ENCODE assay signal across 8 mouse cellular contexts in genomic region chr14:78383256-78383709, GRCm38 (mm10).
DNase-seq lines count a peak whose midpoint lies in the region; ATAC-seq lines count a peak whose summit lies in the region.

No protein-coding gene starts in this region.

- H3K4me2 ChIP-seq in intestine, embryonic 16.5 days (ENCODE audit: low read depth, low read length) = no peak overlapping the region
- H3K4me2 ChIP-seq in intestine, embryonic 15.5 days (replicated peaks) = no peak overlapping the region

- no peaks in the 10 kb centered on the region for H3K9me3 ChIP-seq in intestine, embryonic 16.5 days (ENCODE audit: control insufficient read depth, low read length)
- H3K9me3 ChIP-seq in intestine, embryonic 15.5 days = no peaks in the 10 kb centered on the region

- H3K9ac ChIP-seq in intestine, embryonic 16.5 days (ENCODE audit: low read depth, low read length) = no peak overlapping the region
- H3K9ac ChIP-seq in intestine, embryonic 15.5 days = no peak overlapping the region

- H3K4me1 ChIP-seq in intestine, embryonic 16.5 days (ENCODE audit: control insufficient read depth, insufficient read depth, low read length) = no peaks in the 10 kb centered on the region
- H3K4me1 ChIP-seq in intestine, embryonic 15.5 days (replicated peaks) = no peaks in the 10 kb centered on the region

- no peak overlapping the region for H3K27ac ChIP-seq in intestine, embryonic 16.5 days (ENCODE audit: low read length)
- no peak overlapping the region for H3K27ac ChIP-seq in intestine, embryonic 15.5 days

- no peak overlapping the region for H3K4me3 ChIP-seq in intestine, embryonic 16.5 days (ENCODE audit: low read length)
- no peak overlapping the region for H3K4me3 ChIP-seq in intestine, embryonic 15.5 days (replicated peaks)

- 51% methylated on average over 8 of the region's 8 CpGs for WGBS in intestine, embryonic 16.5 days
- WGBS in intestine, embryonic 15.5 days = 45% methylated on average over 8 of the region's 8 CpGs

- peak; percentile 11; the same call in 1 of the 2 replicates for ATAC-seq in intestine, embryonic 16.5 days
- no peak for ATAC-seq in intestine, embryonic 15.5 days

- H3K36me3 ChIP-seq in intestine, embryonic 16.5 days (ENCODE audit: control insufficient read depth, insufficient read depth, low read length) = no peaks in the 10 kb centered on the region
- no peaks in the 10 kb centered on the region for H3K36me3 ChIP-seq in intestine, embryonic 15.5 days

- no peaks in the 10 kb centered on the region for H3K27me3 ChIP-seq in intestine, embryonic 16.5 days (replicated peaks; ENCODE audit: control insufficient read depth, insufficient read depth, low read length)
- H3K27me3 ChIP-seq in intestine, embryonic 15.5 days (replicated peaks) = no peaks in the 10 kb centered on the region

- DNase-seq in cerebellum, adult 18-20 months = peak; percentile 56 to 70
- DNase-seq in gastrocnemius, postnatal 25 days = peak; percentile 72
- DNase-seq in layer of hippocampus, adult 11-12 months (ENCODE audit: low spot score) = peak; percentile 96
- DNase-seq in lung, postnatal 14 days = peak; percentile 86
- DNase-seq in right cerebral cortex, postnatal 4 days = peak; percentile 88
- no peak for DNase-seq in yolk sac, embryonic 10.5 days (ENCODE audit: low spot score)
